Mouse (Mus musculus): Measurements from ENCODE around the gene Cript. TPM values are rescaled to one million over a fixed set of nuclear protein-coding genes. Genes with fewer than 3 reads are reported as not detected.
"Not testable (repeated sequence)": the region's sequence is repeated elsewhere in the genome, so short reads cannot be mapped to it uniquely, and the experiment has no call there.

Gene Cript
- polyA plus RNA-seq, 1 experiment from 2014 or later = 133 TPM

GRCm38 (mm10) chr17:87073470-87073869, 48.1 kb downstream of the Cript start:
- H3K4me1 ChIP-seq (replicated peaks; ENCODE audit: control insufficient read depth, insufficient read depth, low read length) = no peaks in the 10 kb centered on the region
- no peak overlapping the region for H3K4me2 ChIP-seq (ENCODE audit: low read depth, low read length)
- ATAC-seq (ENCODE audit: low read depth) = no peak
- H3K4me3 ChIP-seq (ENCODE audit: low read length) = no peak overlapping the region
- no peaks in the 10 kb centered on the region for H3K36me3 ChIP-seq (ENCODE audit: control insufficient read depth, insufficient read depth, low read length)
- no peak overlapping the region for H3K9ac ChIP-seq (ENCODE audit: low read length)
- H3K27ac ChIP-seq (ENCODE audit: low read length) = no peak overlapping the region
- H3K9me3 ChIP-seq (ENCODE audit: control insufficient read depth, low read length) = no peaks in the 10 kb centered on the region
- no peaks in the 10 kb centered on the region for H3K27me3 ChIP-seq (ENCODE audit: control insufficient read depth, insufficient read depth, low read depth, low read length)

GRCm38 (mm10) chr17:87078217-87078616, 52.9 kb downstream of the Cript start:
- not testable (repeated sequence) for H3K9ac ChIP-seq (ENCODE audit: low read length); ATAC-seq (ENCODE audit: low read depth); H3K36me3 ChIP-seq (ENCODE audit: control insufficient read depth, insufficient read depth, low read length); H3K9me3 ChIP-seq (ENCODE audit: control insufficient read depth, low read length); H3K27me3 ChIP-seq (ENCODE audit: control insufficient read depth, insufficient read depth, low read depth, low read length); H3K4me1 ChIP-seq (replicated peaks; ENCODE audit: control insufficient read depth, insufficient read depth, low read length); H3K4me2 ChIP-seq (ENCODE audit: low read depth, low read length); H3K27ac ChIP-seq (ENCODE audit: low read length); H3K4me3 ChIP-seq (ENCODE audit: low read length)
- WGBS = 92% methylated on average over 17 of the region's 17 CpGs

GRCm38 (mm10) chr17:87080724-87081123, 55.4 kb downstream of the Cript start:
- H3K4me2 ChIP-seq (ENCODE audit: low read depth, low read length) = no peak overlapping the region
- H3K4me3 ChIP-seq (ENCODE audit: low read length) = no peak overlapping the region
- no peak for ATAC-seq (ENCODE audit: low read depth)
- H3K4me1 ChIP-seq (replicated peaks; ENCODE audit: control insufficient read depth, insufficient read depth, low read length) = no peaks in the 10 kb centered on the region
- no peaks in the 10 kb centered on the region for H3K27me3 ChIP-seq (ENCODE audit: control insufficient read depth, insufficient read depth, low read depth, low read length)
- WGBS = 81% methylated on average over 7 of the region's 7 CpGs
- no peaks in the 10 kb centered on the region for H3K36me3 ChIP-seq (ENCODE audit: control insufficient read depth, insufficient read depth, low read length)
- no peak overlapping the region for H3K9ac ChIP-seq (ENCODE audit: low read length)
- no peaks in the 10 kb centered on the region for H3K9me3 ChIP-seq (ENCODE audit: control insufficient read depth, low read length)
- no peak overlapping the region for H3K27ac ChIP-seq (ENCODE audit: low read length)

GRCm38 (mm10) chr17:87082547-87082946, 57.2 kb downstream of the Cript start:
- no peak overlapping the region for H3K27ac ChIP-seq (ENCODE audit: low read length)
- no peaks in the 10 kb centered on the region for H3K36me3 ChIP-seq (ENCODE audit: control insufficient read depth, insufficient read depth, low read length)
- no peak for ATAC-seq (ENCODE audit: low read depth)
- H3K4me2 ChIP-seq (ENCODE audit: low read depth, low read length) = no peak overlapping the region
- H3K4me1 ChIP-seq (replicated peaks; ENCODE audit: control insufficient read depth, insufficient read depth, low read length) = no peaks in the 10 kb centered on the region
- no peaks in the 10 kb centered on the region for H3K9me3 ChIP-seq (ENCODE audit: control insufficient read depth, low read length)
- no peaks in the 10 kb centered on the region for H3K27me3 ChIP-seq (ENCODE audit: control insufficient read depth, insufficient read depth, low read depth, low read length)
- no peak overlapping the region for H3K4me3 ChIP-seq (ENCODE audit: low read length)
- 86% methylated on average over 4 of the region's 4 CpGs for WGBS
- H3K9ac ChIP-seq (ENCODE audit: low read length) = no peak overlapping the region

GRCm38 (mm10) chr17:87083671-87084070, 58.3 kb downstream of the Cript start:
- no peaks in the 10 kb centered on the region for H3K4me1 ChIP-seq (replicated peaks; ENCODE audit: control insufficient read depth, insufficient read depth, low read length)
- ATAC-seq (ENCODE audit: low read depth) = no peak
- 79% methylated on average over 5 of the region's 5 CpGs for WGBS

More at GRCm38 (mm10) chr17:87083671-87084070, 58.3 kb downstream of the Cript start:
- Histone ChIP-seq H3K36me3 (ENCODE audit: control insufficient read depth, insufficient read depth, low read length) (no peaks in the 10 kb centered on the region), H3K9ac (ENCODE audit: low read length) (no peak overlapping the region), H3K27ac (ENCODE audit: low read length) (no peak overlapping the region), H3K4me2 (ENCODE audit: low read depth, low read length) (no peak overlapping the region), H3K4me3 (ENCODE audit: low read length) (no peak overlapping the region), H3K9me3 (ENCODE audit: control insufficient read depth, low read length) (no peaks in the 10 kb centered on the region), H3K27me3 (ENCODE audit: control insufficient read depth, insufficient read depth, low read depth, low read length) (no peaks in the 10 kb centered on the region)

Other genes with a start within 250 kb of the Cript start
- gene Tmem247, start 108.2 kb upstream of the Cript start, polyA plus RNA-seq (2015; fragmentation: Nextera tagmentation; extraction: Ambion mirVana) = not detected in 2 replicates
- not detected in 2 replicates for gene Atp6v1e2, start 77.7 kb upstream of the Cript start, polyA plus RNA-seq (2015; fragmentation: Nextera tagmentation; extraction: Ambion mirVana)
- 10.3 and 11.2 TPM in 2 replicates for gene Rhoq, start 62.5 kb upstream of the Cript start, polyA plus RNA-seq (2015; fragmentation: Nextera tagmentation; extraction: Ambion mirVana)
- gene Pigf, start 144 bp upstream of the Cript start, polyA plus RNA-seq (2015; fragmentation: Nextera tagmentation; extraction: Ambion mirVana) = 30.5 and 31.0 TPM in 2 replicates
- 10.5 and 11.6 TPM in 2 replicates for gene Socs5, start 82.1 kb downstream of the Cript start, polyA plus RNA-seq (2015; fragmentation: Nextera tagmentation; extraction: Ambion mirVana)
- 113 and 118 TPM in 2 replicates for gene Mcfd2, start 240.4 kb downstream of the Cript start, polyA plus RNA-seq (2015; fragmentation: Nextera tagmentation; extraction: Ambion mirVana)

Data from lung, embryonic 16.5 days (tissue).